Mouse (Mus musculus) layer of hippocampus, adult 18-20 months (tissue): ENCODE results near the gene Jchain. TPM values are rescaled to one million over a fixed set of nuclear protein-coding genes. Genes with fewer than 3 reads are reported as not detected.
"Not testable (repeated sequence)": the region's sequence is repeated elsewhere in the genome, so short reads cannot be mapped to it uniquely, and the experiment has no call there.

Experiments
- DNase-seq, 2 experiments: peaks; one replicate each; pipeline ENCODE4 v3.0.0; 2022; ENCODE audit warnings: low spot score in 2 of 2
- long read RNA-seq: library from polyadenylated mRNA; stranded (forward); transcript quantifications from one replicate; pipeline ENCODE4 v2.0.0, GENCODE M21; 2021
- total RNA-seq, 2 experiments: library from RNA; stranded (reverse); gene quantifications; 2 replicates each; pipeline ENCODE4 v1.2.3; 2021

Gene Jchain
- under 1 TPM; 0.28 to 0.37 TPM for total RNA-seq
- long read RNA-seq, result 0 reads

DNA sequence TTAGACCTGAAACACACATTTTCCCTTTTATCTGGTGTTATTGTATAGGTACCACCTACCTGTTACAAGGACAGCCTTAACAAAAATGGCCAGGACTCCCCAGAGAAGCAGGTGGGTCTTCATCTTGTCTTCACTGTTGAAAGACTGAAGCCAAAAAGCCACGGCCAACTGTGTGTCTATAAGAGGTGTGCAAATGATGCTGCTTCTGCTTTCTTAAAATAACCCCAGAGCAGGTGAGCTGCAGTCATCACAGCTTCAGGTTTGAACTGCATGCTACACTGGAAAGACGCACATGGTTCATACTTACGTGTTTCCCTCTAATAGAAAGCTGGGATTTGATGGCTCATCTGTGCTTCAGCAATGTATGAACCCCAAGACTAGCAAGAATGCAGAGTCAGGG lies at the start of gene Jchain:
Gene Jchain (minus strand): TSS at position 235 of the 400 bp plus-strand sequence.
- no peak for DNase-seq

DNA sequence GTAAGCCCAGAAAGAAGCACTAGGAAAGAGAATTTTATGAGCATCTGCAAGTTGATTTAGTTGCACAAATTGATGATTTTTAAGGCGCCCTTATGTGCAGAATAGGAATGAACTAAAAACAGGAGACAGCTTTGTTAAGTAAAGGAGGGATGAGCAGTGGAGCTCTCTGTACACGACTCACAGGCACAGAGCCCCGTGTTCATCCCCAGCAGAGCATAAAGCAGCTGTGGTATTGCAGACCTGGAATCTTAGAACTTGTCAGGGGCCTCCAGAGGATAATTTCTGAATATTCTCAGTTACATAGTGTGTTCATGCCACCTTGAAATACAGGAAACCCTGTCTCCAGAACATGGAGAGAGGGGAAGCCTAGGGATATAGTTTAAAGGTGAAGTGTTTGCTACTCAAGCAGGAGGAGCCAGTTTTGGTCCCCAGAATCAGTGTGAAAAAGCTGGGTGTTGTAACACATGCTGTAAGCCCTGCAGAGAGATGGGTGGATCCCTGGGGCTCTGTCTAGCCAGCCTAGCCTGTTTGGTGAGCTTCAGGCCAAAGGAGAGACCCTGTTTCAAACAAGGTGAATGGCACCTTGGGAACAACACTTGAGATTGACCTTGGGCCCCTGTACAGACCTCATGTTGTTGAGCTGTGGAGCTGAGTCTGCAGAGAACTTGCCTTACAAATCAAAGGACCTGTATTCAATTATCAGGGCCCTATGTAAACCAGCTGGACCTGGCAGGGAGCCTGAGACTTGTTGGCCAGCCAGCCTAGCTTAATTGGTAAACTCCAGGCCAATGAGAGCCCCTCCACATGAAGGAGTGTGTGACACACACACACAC lies 48.0 kb upstream of the Jchain start:
- DNase-seq, result no peak

DNA sequence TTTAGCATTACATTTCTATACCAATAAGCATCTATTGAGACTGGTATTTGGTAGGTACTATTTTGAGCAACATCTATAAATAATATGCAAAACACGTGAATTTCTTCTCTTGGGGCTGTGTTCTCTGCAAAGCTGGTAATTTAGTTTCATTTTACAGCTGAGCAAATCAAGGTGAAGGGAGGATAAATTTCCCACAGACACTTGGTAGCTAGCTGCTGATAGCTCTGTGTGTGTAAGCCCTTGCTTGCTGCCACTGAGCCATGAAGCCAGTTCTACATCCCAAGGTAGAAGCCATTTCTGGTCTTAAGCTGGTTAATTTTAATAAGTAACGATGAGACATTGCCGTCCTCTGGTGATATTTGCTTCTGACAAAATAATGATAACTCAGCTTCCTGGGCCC lies 47.1 kb upstream of the Jchain start:
- DNase-seq, result no peak

DNA sequence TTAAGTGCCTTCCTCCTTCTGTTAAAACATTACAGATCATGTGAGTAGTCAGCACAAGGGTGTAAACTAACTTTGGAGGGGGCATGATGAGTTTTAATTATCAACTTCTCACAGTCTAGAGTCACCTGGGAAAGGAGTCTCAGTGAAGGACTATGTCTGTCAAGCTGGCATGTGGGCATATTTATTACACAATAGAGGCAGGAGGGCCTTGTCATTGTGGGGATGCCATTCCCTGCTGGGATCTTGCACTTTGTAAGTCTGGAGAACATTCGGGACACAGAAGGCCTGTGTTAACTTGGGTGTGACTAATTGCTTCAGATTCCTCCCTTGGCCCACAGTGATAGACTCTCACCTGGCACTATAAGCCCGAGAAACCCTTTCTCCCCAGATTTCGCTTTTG lies 41.9 kb upstream of the Jchain start:
- DNase-seq, result no peak

DNA sequence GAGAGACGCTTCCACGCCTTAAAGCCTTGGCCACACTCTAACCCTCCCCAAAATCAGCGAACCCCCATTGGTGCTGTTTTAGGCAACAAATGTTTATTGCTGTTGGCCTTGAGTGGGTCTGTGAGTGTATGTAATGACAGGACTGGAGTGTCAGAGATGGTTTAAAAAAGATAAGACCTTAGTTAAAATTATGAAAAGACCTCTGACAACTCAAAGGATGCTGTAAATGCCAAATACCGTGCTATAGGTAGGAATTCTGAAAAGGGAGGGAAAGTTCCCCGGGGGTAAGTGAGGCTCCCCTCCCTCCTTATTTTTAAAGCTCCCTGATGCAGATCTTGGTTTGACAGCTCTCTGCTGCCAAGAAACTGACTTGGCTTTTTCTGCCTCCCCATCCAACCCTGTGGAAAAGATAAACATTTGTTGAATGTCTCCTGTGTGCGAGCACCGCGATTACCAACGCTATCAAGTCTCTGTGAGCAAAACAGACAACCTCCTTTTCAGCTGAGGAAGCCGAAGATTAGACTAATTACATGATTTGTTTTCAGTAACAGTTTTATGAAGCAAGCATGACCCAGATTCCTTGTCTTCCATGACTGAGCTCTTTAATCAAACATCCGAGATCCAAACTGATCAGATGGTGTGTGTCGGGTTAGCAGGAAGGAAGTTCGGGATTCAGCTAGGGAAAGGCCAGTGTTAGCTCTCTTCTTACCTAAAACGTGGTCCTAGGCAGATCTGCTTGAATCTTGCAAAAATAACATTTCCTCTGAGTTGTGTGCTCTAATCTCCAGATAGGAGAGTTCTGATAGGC lies 38.5 kb upstream of the Jchain start:
- DNase-seq, result no peak

DNA sequence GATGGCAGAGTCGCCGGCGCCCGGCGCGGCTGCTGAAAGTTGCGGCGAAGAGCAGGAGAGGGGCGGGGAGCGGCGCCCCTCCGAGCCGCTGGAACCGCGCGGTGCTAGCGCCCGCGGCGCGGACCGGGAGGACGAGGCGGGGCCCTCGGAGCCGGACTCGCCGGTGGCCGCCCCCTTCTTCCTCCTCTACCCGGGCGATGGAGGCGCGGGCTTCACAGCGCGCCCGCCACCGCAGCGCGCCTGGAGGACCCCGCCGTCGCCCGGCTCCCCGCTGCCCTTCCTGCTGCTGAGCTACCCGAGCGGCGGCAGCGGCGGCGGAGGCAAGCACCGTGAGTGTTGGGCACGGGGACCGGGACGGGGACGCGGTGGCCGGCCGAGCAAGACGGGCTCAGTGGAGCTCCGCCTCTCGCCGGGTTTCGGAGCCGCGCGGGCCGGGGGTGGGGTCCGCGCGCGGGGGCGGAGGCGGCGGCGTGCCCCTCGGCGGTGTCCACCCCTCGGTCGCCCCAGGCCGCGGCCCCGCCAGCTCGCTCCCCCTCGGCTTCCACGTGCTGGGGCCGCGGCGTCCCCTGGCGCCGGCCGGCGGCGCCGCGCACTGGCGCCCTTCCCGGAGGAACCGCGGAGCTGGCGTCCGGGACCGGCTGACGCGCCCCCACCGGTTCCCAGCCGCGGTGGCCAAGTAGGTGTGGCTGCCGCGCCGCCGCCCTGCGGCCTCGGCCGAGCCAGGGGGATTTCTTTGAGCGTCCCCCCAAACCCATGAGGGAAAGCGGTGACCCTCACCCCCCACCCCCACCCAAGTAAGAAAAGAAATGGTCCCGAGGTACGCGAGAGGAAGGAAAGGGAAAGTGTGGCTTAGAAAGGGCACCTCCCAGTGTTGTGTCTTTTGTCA lies 37.7 kb upstream of the Jchain start:
- peak in 1 of 2 experiments; percentile 48 for DNase-seq

DNA sequence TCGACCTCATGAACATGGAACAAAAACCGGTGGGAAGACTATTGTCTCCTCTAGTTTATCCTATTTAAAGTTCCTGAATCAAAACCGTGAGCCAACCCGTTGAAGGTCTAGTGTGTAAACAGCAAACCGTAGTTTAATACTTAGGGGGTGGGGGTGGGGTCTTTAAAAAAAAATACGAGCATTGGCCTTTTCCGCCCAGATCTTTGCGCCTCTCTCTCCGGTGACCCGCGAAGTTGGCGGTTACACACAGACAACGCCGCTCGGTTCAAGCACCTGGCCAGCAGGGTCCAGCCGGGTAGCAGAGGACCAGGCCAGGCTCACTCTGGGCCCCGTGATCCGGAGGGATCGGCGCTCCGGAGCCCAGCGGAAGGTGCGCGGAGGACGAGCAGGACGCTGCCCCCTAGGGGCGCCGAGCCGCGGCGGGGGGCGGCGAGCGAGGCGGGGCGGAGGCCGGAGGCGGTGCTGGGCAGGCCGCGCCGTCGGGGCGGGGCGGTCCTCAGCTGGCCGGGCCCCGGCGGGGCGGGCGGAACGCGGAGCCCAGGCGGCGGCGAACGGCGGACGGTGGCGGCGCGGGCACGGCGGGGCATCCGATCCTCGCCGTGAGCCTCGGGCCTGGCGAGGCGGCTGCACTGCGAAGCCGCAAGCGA lies 36.9 kb upstream of the Jchain start, which contains the start of gene Rufy3:
Gene Rufy3 (plus strand): TSS at position 540 of the 647 bp plus-strand sequence.
- peak; percentile 55 to 74 for DNase-seq

DNA sequence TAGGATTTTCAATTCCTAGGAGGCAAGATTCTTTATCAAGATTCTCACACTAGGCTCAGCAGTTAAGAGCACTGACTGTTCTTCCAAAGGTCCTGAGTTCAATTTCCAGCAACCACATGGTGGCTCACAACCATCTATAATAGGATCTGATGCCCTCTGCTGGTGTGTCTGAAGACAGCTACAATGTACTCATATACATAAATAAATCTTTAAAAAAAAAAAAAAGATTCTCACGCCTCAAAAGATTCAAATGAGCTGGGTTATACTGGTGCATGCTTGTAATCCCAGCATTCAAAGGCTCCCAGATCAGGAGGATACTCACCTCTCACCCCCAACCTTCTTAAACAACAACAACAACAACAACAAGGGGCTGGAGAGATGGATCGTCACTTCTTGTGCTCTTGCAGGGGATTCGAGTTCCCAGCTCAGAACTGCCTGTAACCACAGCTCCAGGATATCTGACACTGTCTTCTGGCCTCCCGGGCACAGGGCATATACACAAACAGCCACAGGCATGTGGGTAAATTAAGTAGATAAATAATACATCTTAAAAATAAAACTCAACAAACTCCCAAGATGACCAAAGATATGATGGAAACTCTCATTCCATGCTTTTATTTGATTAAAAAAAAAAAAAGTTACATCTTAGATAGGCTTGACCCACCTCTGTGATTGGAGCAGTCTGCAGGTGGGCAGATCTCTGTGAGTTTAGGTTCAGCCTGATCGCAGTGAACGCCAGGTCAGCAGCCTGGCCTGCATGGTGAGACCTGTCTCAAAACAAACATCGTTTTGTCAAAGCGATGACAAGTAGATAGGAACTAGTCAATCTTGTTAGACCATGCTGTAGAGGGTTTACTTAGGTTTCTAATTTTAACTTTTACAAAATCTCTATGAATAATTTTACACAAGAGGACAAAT lies 35.4 kb upstream of the Jchain start:
- no peak for DNase-seq

DNA sequence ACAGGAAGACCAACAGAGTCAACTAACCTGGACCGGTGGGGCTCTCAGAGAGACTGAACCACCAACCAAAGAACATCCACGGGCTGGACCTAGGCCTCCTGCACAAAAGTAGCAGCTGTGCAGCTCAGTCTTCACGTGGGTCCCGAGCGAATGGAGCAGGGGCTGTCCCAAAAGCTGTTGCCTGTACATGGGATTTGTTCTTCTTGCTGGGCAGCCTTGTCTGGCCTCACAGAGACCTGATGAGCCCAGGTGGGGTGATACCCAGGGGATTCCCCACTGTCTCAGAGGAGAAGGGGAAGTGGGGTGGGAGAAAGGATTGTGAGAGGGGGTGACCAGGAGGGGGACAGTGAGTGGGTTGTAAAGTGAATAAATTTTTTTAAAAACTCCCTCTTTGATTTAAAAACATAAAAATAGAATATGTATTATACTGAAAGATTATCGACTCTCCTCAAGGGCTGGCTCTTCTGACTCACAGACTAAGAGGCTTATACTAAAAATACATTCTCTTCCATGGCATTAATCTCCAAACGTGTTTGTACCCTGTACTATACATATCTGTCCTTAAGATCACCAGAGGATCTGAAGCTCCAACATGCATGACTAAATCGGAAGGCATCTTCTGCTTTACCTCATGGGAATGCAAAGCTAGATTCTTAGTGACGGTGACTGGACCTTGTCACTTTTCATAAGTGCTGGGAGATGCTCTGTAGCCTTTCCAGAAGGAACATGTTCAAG lies 33.6 kb upstream of the Jchain start:
- no peak for DNase-seq

DNA sequence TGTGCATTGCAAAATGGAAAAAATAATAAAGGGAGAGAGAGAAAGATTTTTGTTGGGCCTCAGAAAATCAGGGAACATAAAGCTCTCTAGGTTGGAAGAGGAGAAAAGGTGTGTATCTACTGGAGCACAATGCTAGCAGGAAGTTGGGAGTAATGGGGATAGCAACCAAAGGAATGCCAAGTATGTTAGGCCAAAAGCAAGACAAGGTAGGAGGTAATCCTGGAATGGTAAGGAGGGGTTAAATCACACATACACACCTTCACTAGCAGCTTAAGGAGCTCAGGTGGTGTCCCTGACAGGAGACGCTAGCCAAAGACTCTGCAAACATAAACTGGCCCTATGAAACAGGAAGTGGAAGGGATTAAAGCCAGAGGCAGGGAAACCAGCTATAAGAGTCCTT lies 31.3 kb upstream of the Jchain start:
- DNase-seq, result no peak

DNA sequence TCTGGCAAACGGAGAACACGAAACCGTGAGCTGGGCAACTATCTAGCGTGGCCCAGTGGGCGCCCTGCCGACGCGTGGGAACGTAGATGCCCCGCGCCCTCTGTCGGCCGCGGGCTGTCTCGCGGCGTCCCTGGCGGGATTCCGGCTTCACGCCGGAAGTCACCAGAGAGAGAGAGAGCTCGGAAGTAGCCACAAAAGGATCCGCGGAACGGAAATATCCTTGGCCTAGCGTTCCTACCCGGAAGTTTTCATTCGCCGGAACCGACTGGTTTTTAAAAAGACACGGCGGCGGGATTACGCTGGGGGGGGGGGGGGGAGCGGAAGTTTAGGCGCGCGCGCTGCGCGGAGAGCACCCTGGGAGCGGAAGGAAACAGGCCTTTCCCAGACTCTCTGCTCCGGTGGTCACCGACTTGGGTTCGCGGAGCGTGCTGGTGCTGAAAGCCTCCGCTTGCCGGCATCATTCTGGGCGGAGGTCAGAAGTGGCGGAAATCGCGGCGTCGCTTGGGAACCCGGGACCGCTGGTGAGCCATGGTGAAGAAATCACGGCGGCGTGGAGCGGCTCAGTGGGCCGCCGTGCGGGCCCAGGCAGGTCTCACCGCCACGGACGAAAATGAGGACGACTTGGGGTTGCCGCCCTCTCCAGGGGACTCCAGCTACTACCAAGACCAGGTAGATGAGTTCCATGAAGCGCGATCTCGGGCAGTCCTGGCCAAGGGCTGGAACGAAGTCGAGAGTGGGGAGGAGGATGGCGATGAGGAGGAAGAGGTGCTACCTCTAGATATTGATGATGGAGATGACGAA lies 26.6 kb upstream of the Jchain start, which contains the start of gene Utp3:
Gene Utp3 (plus strand): TSS at position 377 of the 801 bp plus-strand sequence.
- peak; percentile 92 to 98 for DNase-seq

DNA sequence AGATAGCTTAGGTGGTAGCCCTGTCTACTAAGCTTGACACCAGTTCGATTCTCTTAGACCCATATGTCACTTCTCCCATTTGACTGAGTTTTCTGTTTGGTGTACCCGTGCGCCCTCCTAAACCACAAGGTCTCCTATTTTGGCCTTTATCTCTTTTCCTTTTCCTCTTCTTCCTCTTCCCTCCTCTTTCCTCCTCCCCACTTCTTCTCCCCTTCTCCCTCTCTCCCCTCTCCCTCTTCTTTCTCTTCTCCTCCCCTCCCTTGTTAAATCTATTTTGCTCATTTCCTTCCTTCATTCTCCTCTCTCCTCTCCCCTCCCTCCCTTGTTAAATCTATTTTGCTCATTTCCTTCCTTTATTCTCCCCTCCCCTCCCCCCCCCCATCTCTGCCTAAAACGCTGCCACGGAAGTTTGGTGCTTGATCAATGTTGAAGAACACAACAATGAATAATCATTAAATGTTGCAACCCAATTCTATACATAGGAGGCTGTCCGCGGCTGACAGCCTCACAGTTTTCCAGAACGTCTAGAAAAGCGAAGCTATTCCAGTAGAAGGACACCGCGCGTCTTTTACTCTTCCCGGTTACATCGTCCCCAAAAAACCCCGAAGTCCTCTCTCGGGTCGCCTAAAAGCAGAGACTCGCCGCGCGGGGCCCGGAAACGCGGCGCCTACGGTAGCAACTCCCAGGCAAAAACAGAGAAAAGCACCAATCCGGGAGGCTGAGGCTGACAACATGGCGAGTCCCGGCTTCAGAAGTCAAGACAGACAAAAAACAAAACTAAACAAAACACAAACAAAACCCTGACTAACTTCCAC lies 25.8 kb upstream of the Jchain start:
- DNase-seq, result no peak

DNA sequence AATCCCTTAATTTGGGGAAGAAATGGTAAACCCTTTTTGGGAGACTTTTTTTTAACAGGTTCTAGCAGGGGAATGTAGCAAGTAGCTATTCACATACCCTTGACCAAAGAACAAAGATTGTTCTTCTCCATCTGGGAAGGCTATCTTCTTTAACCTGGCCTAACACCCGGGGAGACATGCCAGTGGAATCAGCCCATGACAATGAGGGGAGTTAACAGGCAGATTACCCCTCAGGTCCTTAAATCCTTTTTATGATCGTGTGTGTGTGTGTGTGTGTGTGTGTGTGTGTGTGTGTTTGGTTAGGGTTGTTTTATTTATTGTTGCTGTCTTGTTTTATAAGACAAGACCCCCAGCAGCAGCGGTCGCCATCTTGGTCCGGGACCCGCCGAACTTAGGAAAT lies 17.8 kb upstream of the Jchain start:
- no peak for DNase-seq

DNA sequence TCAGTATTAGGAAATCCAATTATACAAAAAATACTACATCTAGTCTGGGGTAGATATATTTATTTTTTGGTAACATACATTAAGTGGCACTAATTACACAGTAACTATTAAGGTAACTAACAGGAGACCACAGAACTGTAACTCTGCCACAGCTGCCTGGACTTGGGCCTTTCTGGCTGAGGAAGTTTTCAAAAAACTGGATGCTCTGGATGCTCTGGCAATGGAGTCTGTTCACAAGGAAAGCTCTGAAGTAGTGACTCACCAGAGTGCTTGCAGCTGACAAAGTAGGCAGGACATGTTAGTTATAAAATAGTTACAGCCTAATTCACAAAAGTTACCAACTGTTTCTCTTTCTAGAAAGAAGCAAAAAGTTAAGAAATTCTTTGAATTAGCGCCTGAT lies 16.7 kb upstream of the Jchain start:
- not testable (repeated sequence) for DNase-seq

DNA sequence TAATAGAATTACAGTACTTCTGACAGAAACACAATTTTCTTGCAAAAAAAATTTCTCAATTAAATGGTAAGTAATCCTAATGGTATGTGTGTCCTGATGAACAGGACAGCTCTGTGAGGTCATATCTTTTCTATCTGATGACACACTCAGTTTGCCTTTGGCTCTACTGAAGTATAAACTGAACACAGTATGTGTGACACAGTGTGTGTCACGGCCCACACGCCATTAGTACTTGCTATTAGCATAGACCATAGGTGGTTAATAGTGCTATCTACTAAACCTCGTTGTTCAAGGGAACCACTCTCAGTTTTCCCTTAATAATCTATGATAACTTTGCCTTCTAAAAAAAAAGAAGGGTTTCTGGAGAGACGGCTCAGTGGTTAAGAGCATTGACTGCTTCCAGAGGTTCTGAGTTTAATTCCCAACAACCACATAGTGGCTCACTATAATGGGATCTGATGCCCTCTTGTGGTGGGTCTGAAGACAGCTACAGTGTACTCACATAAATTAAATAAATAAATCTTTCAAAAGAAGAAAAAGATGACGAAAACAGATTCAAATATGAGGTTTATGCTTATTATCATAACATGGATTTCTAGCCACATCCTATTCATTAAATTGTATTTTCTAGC lies 15.1 kb upstream of the Jchain start:
- DNase-seq, result peak in 1 of 2 experiments; percentile 73

DNA sequence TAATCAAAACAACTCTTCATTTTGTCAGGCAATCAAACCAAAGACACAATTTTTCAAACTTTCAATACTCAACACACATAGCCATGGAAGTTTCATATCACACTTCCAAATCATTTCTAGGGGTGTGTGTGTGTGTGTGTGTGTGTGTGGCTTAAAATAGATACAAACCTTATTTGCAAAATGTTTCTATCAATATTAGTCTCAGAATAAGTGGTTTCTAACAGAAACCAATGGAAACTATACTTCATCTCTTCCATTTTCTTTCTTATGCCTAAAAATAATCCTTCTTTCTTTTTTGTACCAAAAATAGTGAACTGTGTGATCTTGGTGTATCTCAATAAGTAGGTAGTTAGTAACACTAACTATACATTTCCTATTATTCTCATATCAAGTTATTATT lies 13.2 kb upstream of the Jchain start:
- no peak for DNase-seq

DNA sequence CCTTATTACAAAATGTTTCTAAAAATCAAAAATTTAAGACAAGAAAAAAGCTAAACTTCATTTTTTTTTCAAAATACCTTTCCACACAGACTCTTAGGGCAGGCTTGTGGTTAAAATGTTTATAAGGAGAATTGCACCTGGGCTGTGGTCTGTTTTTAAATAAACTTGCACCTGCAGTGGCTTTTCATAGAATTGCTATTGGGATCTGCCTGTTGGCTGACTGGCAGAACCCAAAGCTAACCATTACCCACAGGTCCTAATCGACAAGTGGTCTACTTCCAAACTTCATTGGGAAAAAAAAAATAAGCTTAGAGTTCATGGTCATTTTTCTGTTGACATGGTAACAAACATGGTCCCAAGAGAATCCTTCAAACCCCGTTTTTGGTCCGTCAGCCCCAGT lies 7.0 kb upstream of the Jchain start:
- no peak for DNase-seq
